Mouse (Mus musculus) spleen, postnatal 0 days (tissue): ENCODE data around the gene Wdr47. TPM values are rescaled to one million over a fixed set of nuclear protein-coding genes. Genes with fewer than 3 reads are reported as not detected.

ENCODE experiments used
- polyA plus RNA-seq: library from polyadenylated mRNA; unstranded; fragments of >200 nt; fragmentation: Nextera tagmentation; extraction: Ambion mirVana; gene quantifications from 2 replicates; pipeline ENCODE4 v1.2.1, GENCODE M21; 2015

The Wdr47 gene
- polyA plus RNA-seq: 2.7 and 3.5 TPM in 2 replicates

GRCm38 (mm10) chr3:108590786-108591529, at the start of gene Wdr47:
Gene Wdr47 (plus strand): TSS chr3:108591279.

GRCm38 (mm10) chr3:108562133-108562730, 28.8 kb upstream of the Wdr47 start, which contains the start of gene Tmem167b:
Gene Tmem167b (minus strand): TSS chr3:108562466.

DNA sequence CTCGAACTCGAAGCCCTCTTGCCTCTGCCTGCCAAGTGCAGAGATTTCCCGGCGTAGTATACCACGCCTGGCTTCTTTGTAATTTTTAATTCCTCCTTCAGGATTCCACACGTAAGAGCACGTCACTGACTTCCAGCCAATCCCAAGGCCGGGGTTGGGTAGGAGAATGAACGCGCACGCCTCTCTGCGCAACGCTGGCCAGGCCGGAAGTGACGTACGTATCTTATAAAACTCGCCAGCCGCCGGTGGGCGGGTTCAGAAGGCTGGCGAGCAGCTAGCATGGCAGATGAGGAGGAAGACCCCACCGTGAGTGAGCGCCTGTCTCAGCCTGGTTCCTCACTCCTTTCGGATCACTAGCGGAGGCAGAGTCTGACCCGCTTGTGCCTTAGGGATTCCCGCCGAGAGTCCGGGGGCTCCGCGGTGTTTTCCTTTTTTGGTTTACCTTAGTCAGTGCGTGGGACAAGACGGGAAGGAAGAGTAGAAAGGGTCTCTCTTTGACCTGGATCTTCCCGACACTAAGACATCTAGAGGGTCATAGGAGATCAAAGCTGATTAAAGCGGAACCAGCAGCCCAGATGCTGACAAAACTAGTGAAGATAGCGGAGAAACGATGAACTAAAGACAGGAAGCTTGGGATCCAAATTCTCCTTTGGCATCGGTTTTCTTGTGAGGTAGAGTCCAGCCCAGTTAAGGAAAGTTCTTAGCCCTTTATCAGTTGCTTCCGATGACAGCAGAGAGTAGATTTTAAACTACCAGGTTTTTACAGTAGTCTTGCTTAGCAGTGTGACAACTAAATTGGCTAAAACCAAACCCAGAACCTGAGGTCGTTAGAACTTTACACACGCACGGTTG, 19.4 kb upstream of the Wdr47 start, which contains the start of gene Taf13:
Gene Taf13, plus strand, starts transcription at position 256 of the 852 bp plus-strand sequence.

DNA sequence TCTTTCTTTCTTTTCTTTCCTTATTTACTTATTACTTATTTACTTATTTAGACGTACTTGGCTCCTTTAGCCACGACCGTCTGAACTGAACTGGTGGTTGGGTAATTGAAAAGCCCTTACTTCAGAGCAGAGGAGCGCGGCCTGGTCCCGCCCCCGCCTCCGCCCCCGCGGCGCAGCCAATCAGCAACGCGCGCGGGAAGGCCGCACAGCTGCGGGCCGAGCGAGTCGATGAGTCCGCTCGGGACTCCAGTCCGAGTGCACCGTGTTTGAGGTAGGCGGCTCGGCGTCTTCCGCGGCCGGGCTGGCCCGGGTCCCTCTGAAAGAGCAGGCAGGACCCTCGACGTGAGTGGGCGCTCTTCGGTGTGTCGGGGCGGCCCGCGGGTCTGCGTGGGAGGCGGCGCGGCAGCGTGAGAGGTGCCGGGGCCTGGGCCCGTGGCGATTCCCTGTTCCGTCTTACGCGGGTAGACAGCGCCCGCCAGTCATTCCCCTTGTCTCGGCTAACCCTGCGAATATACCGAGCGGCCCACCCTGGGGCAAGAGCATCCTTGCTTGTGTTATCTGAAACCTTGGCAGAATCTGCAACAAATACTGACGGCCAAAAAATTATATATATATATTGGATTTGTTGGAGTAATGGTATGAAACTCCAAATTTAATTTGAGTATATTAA, 62.8 kb downstream of the Wdr47 start, which contains the start of gene Clcc1:
Gene Clcc1, plus strand, starts transcription at position 204 of the 670 bp plus-strand sequence.

Other genes starting within 250 kb of the Wdr47 start
- gene Mybphl, start 226.4 kb upstream of the Wdr47 start, polyA plus RNA-seq: not detected in 2 replicates
- gene Psrc1, start 207.4 kb upstream of the Wdr47 start, polyA plus RNA-seq: 17.4 and 18.8 TPM in 2 replicates
- 0.20 and 0.57 TPM in 2 replicates for gene Celsr2, start 175.7 kb upstream of the Wdr47 start, polyA plus RNA-seq
- 71.7 and 74.3 TPM in 2 replicates for gene Sars, start 146.1 kb upstream of the Wdr47 start, polyA plus RNA-seq
- gene 1700013F07Rik, start 57.1 kb upstream of the Wdr47 start, polyA plus RNA-seq: not detected in 2 replicates
- 0.33 and 0.75 TPM in 2 replicates for gene 5330417C22Rik, start 54.7 kb upstream of the Wdr47 start, polyA plus RNA-seq
- gene Tmem167b, start 28.8 kb upstream of the Wdr47 start, polyA plus RNA-seq: 17.0 and 19.3 TPM in 2 replicates
- gene Taf13, start 19.6 kb upstream of the Wdr47 start, polyA plus RNA-seq: 15.7 and 17.6 TPM in 2 replicates
- gene Clcc1, start 62.6 kb downstream of the Wdr47 start, polyA plus RNA-seq: 52.5 and 52.8 TPM in 2 replicates
- gene Gpsm2, start 131.0 kb downstream of the Wdr47 start, polyA plus RNA-seq: 42.9 and 47.5 TPM in 2 replicates
- 0.40 and 0.59 TPM in 2 replicates for gene Aknad1, start 148.4 kb downstream of the Wdr47 start, polyA plus RNA-seq
- gene Stxbp3, start 249.2 kb downstream of the Wdr47 start, polyA plus RNA-seq: 23.4 and 27.0 TPM in 2 replicates